Mouse (Mus musculus) liver, embryonic 14.5 days (tissue): ENCODE results near the gene Casc3. TPM values are rescaled to one million over a fixed set of nuclear protein-coding genes. Genes with fewer than 3 reads are reported as not detected.

ENCODE experiments used
- ATAC-seq: fragments of 200-750 bp; cut with Nextera tagmentation; 2 replicates; pipeline ENCODE4 v1.8.0; 2017; ENCODE audit warnings: moderate number of reproducible peaks, mild to moderate bottlenecking, moderate library complexity; ENCODE audit not compliant: insufficient read depth
- DNase-seq, 3 experiments: peaks; one replicate each; pipeline ENCODE4 v3.0.0-alpha.2; 2012 to 2013; ENCODE audit warnings: low read depth in 3 of 3, low spot score in 3 of 3
- H3K27ac ChIP-seq: fragments of 300-500 bp; sonication (generic); 2 replicates; pipeline ENCODE4 v1.5.1; 2014; ENCODE audit warnings: moderate library complexity, mild to moderate bottlenecking, control low read depth, inconsistent platforms
- H3K27me3 ChIP-seq: fragments of 300-500 bp; sonication (generic); 2 replicates; pipeline ENCODE4 v1.6.1; 2014; ENCODE audit warnings: mild to moderate bottlenecking, low read length, moderate library complexity; ENCODE audit not compliant: control insufficient read depth, insufficient read depth
- H3K36me3 ChIP-seq: fragments of 300-500 bp; sonication (generic); replicated peaks from 2 replicates; pipeline ENCODE4 v1.6.1; 2014; ENCODE audit warnings: low read depth; ENCODE audit not compliant: control insufficient read depth, insufficient read depth
- H3K4me1 ChIP-seq, 2 experiments: fragments of 200-500 bp in 1 of 2; fragments of 300-500 bp in 1 of 2; sonication (generic) in 1 of 2; replicated peaks; 2 replicates each; pipeline ENCODE4 v1.6.1; 2012 to 2014; ENCODE audit warnings: antibody characterized with exemption in 1 of 2, inconsistent platforms in 1 of 2, low read length in 1 of 2; ENCODE audit not compliant: control insufficient read depth in 2 of 2, insufficient read depth in 2 of 2
- H3K4me2 ChIP-seq: fragments of 300-500 bp; sonication (generic); 2 replicates; pipeline ENCODE4 v1.6.1; 2014; ENCODE audit warnings: low read depth, mild to moderate bottlenecking, control low read depth, moderate library complexity
- H3K4me3 ChIP-seq, 2 experiments: fragments of 200-500 bp in 1 of 2; fragments of 300-500 bp in 1 of 2; sonication (generic) in 1 of 2; 2 replicates each; pipeline ENCODE4 v1.5.1; 2012 to 2014; ENCODE audit warnings: low read depth in 2 of 2, low read length in 2 of 2, mild to moderate bottlenecking in 2 of 2, control low read depth in 1 of 2, inconsistent platforms in 1 of 2, moderate library complexity in 1 of 2; ENCODE audit not compliant: insufficient read depth in 1 of 2
- H3K9ac ChIP-seq: fragments of 300-500 bp; sonication (generic); replicated peaks from 2 replicates; pipeline ENCODE4 v1.6.1; 2014; ENCODE audit warnings: mild to moderate bottlenecking, control low read depth, moderate library complexity
- H3K9me3 ChIP-seq: fragments of 300-500 bp; sonication (generic); 2 replicates; pipeline ENCODE4 v1.6.1; 2016; ENCODE audit warnings: low read length, mixed read lengths; ENCODE audit not compliant: control insufficient read depth
- CTCF ChIP-seq: IDR thresholded peaks from 2 replicates; pipeline ENCODE4 v1.5.1; 2016; ENCODE audit warnings: antibody characterized with exemption, low read depth, control low read depth
- EP300 ChIP-seq: IDR thresholded peaks from 2 replicates; pipeline ENCODE4 v1.6.1; 2016; ENCODE audit warnings: antibody characterized with exemption, low read depth
- WGBS: fragments of 180-500 bp; shearing (Covaris S2); extraction: QIAGEN DNeasy Blood & Tissue Kit; methylation state at CpG from one replicate; pipeline ENCODE4 v1.1.7; 2014; ENCODE audit not compliant: insufficient replicate concordance; 5-methylcytosine and 5-hydroxymethylcytosine counted together
- polyA plus RNA-seq, 2 experiments: library from polyadenylated mRNA; depleted of rRNA in 1 of 2; stranded (reverse) in 1 of 2; unstranded in 1 of 2; fragments of >200 nt; fragmentation: Nextera tagmentation in 1 of 2; extraction: Ambion mirVana in 1 of 2; gene quantifications; 2 replicates each; pipeline versions ENCODE4 v1.2.1 to v1.2.3; 2012 to 2014

The Casc3 gene
- polyA plus RNA-seq, 2 experiments, result 11.5 to 12.7 TPM

- Histone ChIP-seq H3K27ac (peak overlapping the region; percentile 43), H3K4me2 (peak overlapping the region; percentile 92), H3K36me3 (no peaks in the 10 kb centered on the region), H3K9me3 (no peaks in the 10 kb centered on the region), H3K4me1 (peaks cover 17 to 42% of the 10 kb centered on the region in 2 experiments), H3K9ac (peak overlapping the region; percentile 64), H3K4me3 (peak overlapping the region; percentile 56 to 79), H3K27me3 (no peaks in the 10 kb centered on the region)
- DNase-seq (no peak), ATAC-seq (peak; percentile 36)
- TF ChIP-seq EP300 (no peak), CTCF (no peak)
- WGBS, result under 1% methylated on average over 25 of the region's 25 CpGs
Measured at GRCm38 (mm10) chr11:98789219-98789807, 15.4 kb upstream of the Casc3 start.

DNA sequence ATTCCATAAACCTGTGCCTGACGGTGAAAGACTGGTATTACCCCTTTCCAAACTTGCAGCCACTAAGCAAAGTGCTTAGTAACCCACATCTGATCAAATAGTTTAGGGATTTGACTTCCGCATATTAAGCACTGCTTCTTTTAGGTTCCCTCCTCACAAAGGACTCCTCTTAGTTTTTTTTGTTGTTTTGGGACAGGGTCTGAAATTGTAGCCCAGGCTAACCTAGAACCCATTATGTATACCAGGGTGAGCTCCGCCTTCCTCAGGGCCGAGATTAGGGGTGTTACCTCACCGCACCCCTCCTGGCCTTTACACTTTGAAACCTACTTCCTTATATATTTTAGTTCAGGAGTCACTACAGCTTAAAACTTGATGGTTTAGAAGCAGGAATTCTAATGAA lies 14.9 kb upstream of the Casc3 start:
- H3K27ac ChIP-seq, result no peak overlapping the region
- H3K4me3 ChIP-seq, result peak overlapping the region in 1 of 2 experiments; percentile 56; a peak in 2 of 4 replicates
- ATAC-seq, result no peak

GRCm38 (mm10) chr11:98790631-98791205 lies 14.0 kb upstream of the Casc3 start:
- H3K36me3 ChIP-seq, result no peaks in the 10 kb centered on the region
- H3K4me1 ChIP-seq, result peaks cover 15 to 39% of the 10 kb centered on the region in 2 experiments
- no peaks in the 10 kb centered on the region for H3K9me3 ChIP-seq
- H3K4me3 ChIP-seq, result no peak overlapping the region
- WGBS, result 78% methylated on average over 5 of the region's 5 CpGs
- H3K27ac ChIP-seq, result no peak overlapping the region
- no peak for DNase-seq
- TF ChIP-seq EP300 (no peak), CTCF (no peak)
- H3K9ac ChIP-seq, result no peak overlapping the region
- H3K27me3 ChIP-seq, result no peaks in the 10 kb centered on the region
- no peak overlapping the region for H3K4me2 ChIP-seq
- ATAC-seq, result no peak

More for the DNA sequence above, 14.9 kb upstream of the Casc3 start:
- no peaks in the 10 kb centered on the region for H3K27me3 ChIP-seq
- H3K4me2 ChIP-seq, result peak overlapping the region; percentile 92
- TF ChIP-seq CTCF (no peak), EP300 (no peak)
- no peaks in the 10 kb centered on the region for H3K9me3 ChIP-seq
- H3K36me3 ChIP-seq, result no peaks in the 10 kb centered on the region
- DNase-seq, result no peak
- 23% methylated on average over 5 of the region's 5 CpGs for WGBS
- peaks cover 18 to 43% of the 10 kb centered on the region in 2 experiments for H3K4me1 ChIP-seq
- H3K9ac ChIP-seq, result no peak overlapping the region; the same call in 1 of the 2 replicates

GRCm38 (mm10) chr11:98791448-98791847 lies 13.3 kb upstream of the Casc3 start:
- TF ChIP-seq CTCF, result no peak
- no peak for TF ChIP-seq EP300
- H3K9ac ChIP-seq, result no peak overlapping the region
- H3K4me1 ChIP-seq, result peaks cover 17 to 35% of the 10 kb centered on the region in 2 experiments
- H3K27ac ChIP-seq, result no peak overlapping the region
- DNase-seq (no peak), ATAC-seq (no peak)
- H3K4me2 ChIP-seq, result no peak overlapping the region
- H3K36me3 ChIP-seq, result no peaks in the 10 kb centered on the region
- H3K4me3 ChIP-seq, result no peak overlapping the region
- no peaks in the 10 kb centered on the region for H3K9me3 ChIP-seq
- 62% methylated on average over 1 of the region's 1 CpGs for WGBS
- no peaks in the 10 kb centered on the region for H3K27me3 ChIP-seq

DNA sequence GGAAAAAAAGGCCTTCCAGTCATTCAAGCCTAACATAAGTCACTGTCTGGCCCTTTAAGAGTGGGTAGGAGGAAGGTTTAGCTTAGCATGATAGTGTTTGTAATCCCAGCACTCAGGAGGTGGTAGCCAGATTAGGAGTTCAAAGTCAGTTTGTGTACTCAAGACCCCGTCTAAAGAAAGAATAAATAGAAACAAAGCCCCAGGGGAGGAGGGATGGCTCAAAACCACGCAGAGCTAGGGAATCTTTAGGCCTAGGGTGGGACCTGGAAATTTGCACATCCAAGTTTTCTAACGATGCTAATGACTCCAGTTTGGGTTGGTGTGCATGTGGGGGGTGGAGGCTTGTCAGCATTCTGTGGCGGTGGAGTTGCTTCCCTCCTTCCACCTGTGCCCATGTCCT lies 12.6 kb upstream of the Casc3 start:
- no peaks in the 10 kb centered on the region for H3K27me3 ChIP-seq
- DNase-seq (no peak), ATAC-seq (no peak)
- no peak overlapping the region for H3K27ac ChIP-seq
- no peaks in the 10 kb centered on the region for H3K9me3 ChIP-seq
- H3K4me2 ChIP-seq, result no peak overlapping the region
- 0 out of 2 replicates have a peak overlapping the region, but pooled peaks have one; percentile 6 for H3K9ac ChIP-seq
- H3K4me1 ChIP-seq, result peaks cover 21 to 32% of the 10 kb centered on the region in 2 experiments
- TF ChIP-seq CTCF, result no peak
- no peak for TF ChIP-seq EP300
- no peak overlapping the region for H3K4me3 ChIP-seq
- 42% methylated on average over 4 of the region's 4 CpGs for WGBS
- no peaks in the 10 kb centered on the region for H3K36me3 ChIP-seq
